Mouse (Mus musculus) G1E (cell line): Measurements from ENCODE around the gene Larp4. TPM values are rescaled to one million over a fixed set of nuclear protein-coding genes. Genes with fewer than 3 reads are reported as not detected.
"Not testable (repeated sequence)": the region's sequence is repeated elsewhere in the genome, so short reads cannot be mapped to it uniquely, and the experiment has no call there.

Source experiments
- ATAC-seq: 2 replicates; pipeline ENCODE4 v1.8.0; 2016; ENCODE audit warnings: mild to moderate bottlenecking; ENCODE audit not compliant: insufficient number of reproducible peaks, poor library complexity, low FRiP score, severe bottlenecking; ENCODE audit errors: extremely low read depth
- DNase-seq: peaks from one replicate; pipeline ENCODE4 v3.0.0; 2012; ENCODE audit warnings: low spot score
- H3K27me3 ChIP-seq: 2 replicates; pipeline ENCODE4 v1.6.1; 2012; ENCODE audit warnings: mild to moderate bottlenecking, low read length, inconsistent platforms; ENCODE audit not compliant: insufficient read depth
- H3K36me3 ChIP-seq: replicated peaks from 2 replicates; pipeline ENCODE3; 2012; ENCODE audit warnings: mild to moderate bottlenecking, inconsistent platforms
- H3K4me1 ChIP-seq: 2 replicates; pipeline ENCODE4 v1.6.1; 2012; ENCODE audit warnings: low read depth, low read length, inconsistent platforms, mixed read lengths; ENCODE audit not compliant: insufficient read depth
- H3K4me3 ChIP-seq: 2 replicates; pipeline ENCODE4 v1.5.1; 2012; ENCODE audit warnings: low read depth, mild to moderate bottlenecking, inconsistent platforms, low read length, moderate library complexity, mixed read lengths
- H3K9me3 ChIP-seq: replicated peaks from 2 replicates; pipeline ENCODE4 v1.6.1; 2012; ENCODE audit warnings: inconsistent platforms
- CTCF ChIP-seq: IDR thresholded peaks from 2 replicates; pipeline ENCODE4 v1.5.1; 2012; ENCODE audit warnings: low read depth, low read length, inconsistent platforms, mixed read lengths
- GATA1 ChIP-seq: IDR thresholded peaks from 2 replicates; pipeline ENCODE4 v1.6.1; 2012; ENCODE audit warnings: borderline replicate concordance, low read length, inconsistent platforms, mixed read lengths
- GATA2 ChIP-seq: IDR thresholded peaks from 2 replicates; pipeline ENCODE4 v1.6.1; 2012; ENCODE audit warnings: low read depth, low read length, inconsistent platforms, borderline replicate concordance
- POLR2AphosphoS5 ChIP-seq: IDR thresholded peaks from 2 replicates; pipeline ENCODE4 v1.6.1; 2012; ENCODE audit warnings: low read depth, low read length, inconsistent platforms; ENCODE audit not compliant: insufficient replicate concordance
- TAL1 ChIP-seq: conservative IDR thresholded peaks from 2 replicates; pipeline ENCODE4 v1.6.1; 2012; ENCODE audit warnings: low read depth, low read length, inconsistent platforms, mixed read lengths
- polyA plus RNA-seq: library from polyadenylated mRNA; stranded (reverse); fragments of >175 nt; gene quantifications from 2 replicates; pipeline ENCODE4 v1.2.3, GENCODE M21; 2012
- total RNA-seq, 2 experiments: library from RNA; stranded (forward) in 1 of 2; stranded (reverse) in 1 of 2; fragments of 200-1000 nt in 1 of 2; fragments of >200 nt in 1 of 2; fragmentation: Nextera tagmentation in 1 of 2; gene quantifications; 2 replicates each; pipeline ENCODE4 v1.2.3; 2014 to 2017

The Larp4 gene
- total RNA-seq (2014; fragmentation: Nextera tagmentation) (200 and 207 TPM in 2 replicates), total RNA-seq (2017) (68.8 and 85.3 TPM in 2 replicates), polyA plus RNA-seq (13.4 and 14.0 TPM in 2 replicates)

DNA sequence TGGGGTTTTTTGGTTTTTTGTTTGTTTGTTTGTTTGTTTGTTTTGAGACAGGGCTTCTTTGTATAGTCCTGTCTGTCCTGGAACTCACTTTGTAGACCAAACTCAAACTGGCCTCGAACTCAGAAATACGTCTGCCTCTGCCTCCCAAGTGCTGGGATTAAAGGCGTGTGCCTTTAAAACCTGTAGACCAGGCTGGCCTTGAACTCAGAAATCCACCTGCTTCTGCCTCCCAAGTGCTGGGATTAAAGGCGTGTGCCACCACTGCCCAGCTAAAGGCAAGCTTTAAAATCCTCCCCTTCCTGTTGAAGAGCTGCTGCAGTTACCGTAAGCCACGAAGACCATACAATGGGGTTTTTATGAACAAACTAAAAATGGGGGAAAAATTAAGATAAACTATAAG, at the start of gene Larp4:
Larp4 (plus strand) TSS at position 301 of the 400 bp plus-strand sequence.
- H3K4me1 ChIP-seq, DNase-seq, H3K9me3 ChIP-seq, H3K36me3 ChIP-seq, ATAC-seq, H3K4me3 ChIP-seq: not testable (repeated sequence)
- peaks cover 19% of the 10 kb centered on the region for H3K27me3 ChIP-seq

- no peak for DNase-seq
- no peak for TF ChIP-seq CTCF
- no peak for TF ChIP-seq GATA2
- TF ChIP-seq TAL1, result no peak
- TF ChIP-seq POLR2AphosphoS5, result no peak
- no peak for TF ChIP-seq GATA1
- ATAC-seq, result no peak
- H3K9me3 ChIP-seq, result no peaks in the 10 kb centered on the region
- H3K4me1 ChIP-seq, result no peaks in the 10 kb centered on the region
- no peaks in the 10 kb centered on the region for H3K36me3 ChIP-seq
- H3K4me3 ChIP-seq, result no peak overlapping the region
- H3K27me3 ChIP-seq, result peaks cover 6% of the 10 kb centered on the region; the same call in 1 of the 2 replicates
These were observed 38.6 kb upstream of the Larp4 start for GRCm38 (mm10) chr15:99931231-99931630.

DNA sequence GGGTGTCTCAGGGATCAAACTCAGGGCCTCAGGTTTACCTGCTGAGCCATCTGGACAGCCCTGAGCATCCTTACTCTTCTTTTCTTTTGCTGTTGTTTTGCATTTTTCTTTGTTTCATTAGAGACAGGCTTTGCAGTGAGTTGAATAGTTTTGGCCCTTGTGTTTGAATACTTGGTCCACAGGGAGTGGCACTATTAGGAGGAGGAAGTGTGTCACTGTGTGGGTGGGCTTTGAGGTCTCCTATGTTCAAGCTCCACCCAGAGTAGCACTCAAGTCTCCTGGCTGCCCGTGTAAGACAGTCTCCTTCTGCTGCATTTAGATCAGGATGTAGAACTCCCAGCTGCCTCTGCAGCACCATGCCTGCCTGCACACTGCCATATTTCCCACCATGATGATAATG, 35.4 kb upstream of the Larp4 start:
- H3K27me3 ChIP-seq, result peaks cover 6% of the 10 kb centered on the region; the same call in 1 of the 2 replicates
- no peaks in the 10 kb centered on the region for H3K4me1 ChIP-seq
- H3K36me3 ChIP-seq, result no peaks in the 10 kb centered on the region
- DNase-seq, result no peak
- no peak for ATAC-seq
- no peak overlapping the region for H3K4me3 ChIP-seq
- H3K9me3 ChIP-seq, result no peaks in the 10 kb centered on the region
- TF ChIP-seq GATA2 (no peak), TAL1 (no peak), GATA1 (no peak), POLR2AphosphoS5 (no peak), CTCF (no peak)

GRCm38 (mm10) chr15:99936659-99937058, 33.2 kb upstream of the Larp4 start:
- ATAC-seq (no peak), DNase-seq (no peak)
- Histone ChIP-seq H3K4me3 (no peak overlapping the region), H3K4me1 (no peaks in the 10 kb centered on the region), H3K27me3 (peaks cover 2% of the 10 kb centered on the region; the same call in 1 of the 2 replicates), H3K9me3 (no peaks in the 10 kb centered on the region), H3K36me3 (no peaks in the 10 kb centered on the region)
- TF ChIP-seq CTCF (no peak), GATA2 (no peak), GATA1 (no peak), TAL1 (no peak), POLR2AphosphoS5 (no peak)

DNA sequence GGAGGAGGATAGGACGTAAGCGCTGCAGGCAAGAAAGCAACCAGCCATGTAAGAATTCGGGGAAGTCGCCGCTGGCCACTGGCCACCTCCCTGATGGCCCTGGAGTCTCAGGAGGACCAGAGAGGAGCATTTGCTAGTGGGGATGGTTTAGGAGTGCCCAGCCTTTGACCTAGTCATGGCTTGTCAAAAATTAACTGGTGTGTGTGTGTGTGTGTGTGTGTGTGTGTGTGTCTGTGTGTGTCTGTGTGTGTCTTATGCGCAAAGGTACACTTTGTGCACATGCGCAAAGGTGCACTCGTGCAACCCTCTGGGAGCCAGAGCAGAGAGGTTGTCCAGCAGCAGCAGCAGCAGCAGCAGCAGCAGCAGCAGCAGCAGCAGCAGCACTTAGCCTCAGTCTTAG, 32.0 kb upstream of the Larp4 start:
- Histone ChIP-seq H3K36me3 (no peaks in the 10 kb centered on the region), H3K4me3 (no peak overlapping the region), H3K9me3 (no peaks in the 10 kb centered on the region), H3K4me1 (no peaks in the 10 kb centered on the region), H3K27me3 (peaks cover 3% of the 10 kb centered on the region; the same call in 1 of the 2 replicates)
- TF ChIP-seq GATA1, result no peak
- TF ChIP-seq TAL1, result no peak
- no peak for TF ChIP-seq GATA2
- no peak for TF ChIP-seq CTCF
- TF ChIP-seq POLR2AphosphoS5, result no peak
- no peak for ATAC-seq
- no peak for DNase-seq

DNA sequence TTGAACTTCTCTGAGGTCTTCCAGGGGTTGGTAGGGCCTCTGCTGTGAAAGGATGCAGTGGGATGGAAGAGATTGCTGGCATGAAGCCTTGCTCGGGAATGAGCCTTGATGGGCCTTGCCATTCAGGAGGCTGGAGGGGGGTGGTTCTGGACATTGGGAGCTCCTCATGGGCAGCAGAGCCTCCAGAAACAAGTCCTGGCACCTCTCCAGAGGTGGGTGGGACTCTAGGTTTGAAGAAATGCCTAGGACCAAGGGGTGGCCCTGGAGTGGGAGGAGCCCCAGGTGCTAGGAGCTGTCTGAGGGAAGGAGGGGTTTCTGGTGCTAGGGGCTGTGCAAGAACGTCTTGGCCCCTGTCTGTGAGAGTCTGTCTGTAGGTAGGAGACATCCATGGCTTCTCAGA, 29.4 kb upstream of the Larp4 start:
- Histone ChIP-seq H3K4me1 (no peaks in the 10 kb centered on the region), H3K4me3 (no peak overlapping the region), H3K9me3 (no peaks in the 10 kb centered on the region), H3K27me3 (peaks cover 3% of the 10 kb centered on the region; the same call in 1 of the 2 replicates), H3K36me3 (no peaks in the 10 kb centered on the region)
- TF ChIP-seq TAL1 (no peak), GATA1 (no peak), GATA2 (no peak), POLR2AphosphoS5 (no peak), CTCF (no peak)
- no peak for DNase-seq
- no peak for ATAC-seq

- DNase-seq (no peak), ATAC-seq (no peak)
- Histone ChIP-seq H3K9me3 (no peaks in the 10 kb centered on the region), H3K27me3 (peaks cover 3% of the 10 kb centered on the region; the same call in 1 of the 2 replicates), H3K4me3 (no peak overlapping the region), H3K4me1 (no peaks in the 10 kb centered on the region), H3K36me3 (no peaks in the 10 kb centered on the region)
- TF ChIP-seq CTCF, result no peak
- no peak for TF ChIP-seq GATA1
- no peak for TF ChIP-seq GATA2
- no peak for TF ChIP-seq POLR2AphosphoS5
- no peak for TF ChIP-seq TAL1
These were observed 28.8 kb upstream of the Larp4 start for GRCm38 (mm10) chr15:99940970-99941630.
